16 mouse cellular contexts compared by ENCODE assay signal in genomic region chr9:21938234-21938855, GRCm38 (mm10). TPM values are rescaled to one million over a fixed set of nuclear protein-coding genes. Genes with fewer than 3 reads are reported as not detected.
DNase-seq lines count a peak whose midpoint lies in the region; ATAC-seq lines count a peak whose summit lies in the region.
"Had no signal": no experiment of that assay in that cellular context is flagged by ENCODE, and none has a peak within 500 bp of the region (broad histone marks: within the 10 kb centered on the region; RNA-seq: fewer than 3 reads in every experiment).

No protein-coding gene starts in this region.

- 87% methylated on average over 4 of the region's 4 CpGs for WGBS in midbrain, embryonic 13.5 days

- peaks cover 31% of the 10 kb centered on the region for H3K36me3 ChIP-seq in midbrain, embryonic 13.5 days

- ATAC-seq in midbrain, embryonic 13.5 days, result no peak
- ATAC-seq in erythroid progenitor cell, adult 5-6 weeks (replicated peaks; ENCODE audit: low FRiP score, poor library complexity, severe bottlenecking), result no peak

- H3K27ac ChIP-seq in midbrain, embryonic 13.5 days, result no peak overlapping the region
- H3K27ac ChIP-seq: liver, embryonic 13.5 days had no signal

- no peaks in the 10 kb centered on the region; the same call in 1 of the 2 replicates for H3K27me3 ChIP-seq in midbrain, embryonic 13.5 days

- peak; percentile 57 for DNase-seq in cerebellum, adult 11-12 months
- no peak for DNase-seq in cerebellum, postnatal 4 days (ENCODE audit: low spot score in 2 of 2)
- peak; percentile 47 for DNase-seq in left cerebral cortex, postnatal 4 days
- no peak for DNase-seq in left cerebral cortex, adult 9 months (ENCODE audit: low spot score in 2 of 2)
- no peak for DNase-seq in embryo, embryonic 11 days
- no peak for DNase-seq in layer of hippocampus, adult 8-10 months (ENCODE audit: low spot score in 2 of 2)
- DNase-seq: cerebellum, adult 11 months; gastrocnemius, postnatal 36 days; kidney, adult 2 months; liver, embryonic 13.5 days; lung, postnatal 10 days had no signal

- H3K4me3 ChIP-seq in midbrain, embryonic 13.5 days (replicated peaks), result peak overlapping the region; percentile 78
- H3K4me3 ChIP-seq: liver, embryonic 13.5 days had no signal

- H3K4me1 ChIP-seq in midbrain, embryonic 13.5 days (replicated peaks), result peaks cover 22% of the 10 kb centered on the region

- intact Hi-C loops in left cerebral cortex, postnatal 4 days (cut with DNase I), result no loop called here

- peak overlapping the region; percentile 71 for H3K4me2 ChIP-seq in midbrain, embryonic 13.5 days (replicated peaks)
- H3K4me2 ChIP-seq: liver, embryonic 13.5 days had no signal

- no peaks in the 10 kb centered on the region for H3K9me3 ChIP-seq in midbrain, embryonic 13.5 days
- H3K9me3 ChIP-seq: heart, embryonic 12.5 days; liver, embryonic 13.5 days had no signal

- H3K9ac ChIP-seq in midbrain, embryonic 13.5 days (replicated peaks), result peak overlapping the region; percentile 85
- H3K9ac ChIP-seq: liver, embryonic 13.5 days had no signal

RNA-seq across cellular contexts. Expression of gene Plppr2, which starts 1.5 kb away (rescaled TPM):
- total RNA-seq in left cerebral cortex, postnatal 4 days (2021), result 100 to 1,000 TPM; 199 to 225 TPM
- 65.8 and 72.0 TPM in 2 replicates for polyA plus RNA-seq in midbrain, embryonic 13.5 days (2015; fragmentation: Nextera tagmentation; extraction: Ambion mirVana)
- 1.3 TPM in 1 of 2 replicates, not detected in the other for total RNA-seq in erythroid progenitor cell, adult 5-6 weeks (2015; ENCODE audit: low replicate concordance)
- total RNA-seq in erythroid progenitor cell, adult 5-6 weeks (2017; ENCODE audit: low replicate concordance), result not detected in 2 replicates
- total RNA-seq in layer of hippocampus, adult 8-10 months (2022), result 100 to 1,000 TPM; 229 to 244 (median 235) TPM
- total RNA-seq: megakaryocyte-erythroid progenitor cell, adult 5-6 weeks; neutrophil, adult 5-6 weeks had no signal

RNA-seq across cellular contexts. Expression of gene Tmem205, which starts 11.0 kb away (rescaled TPM):
- total RNA-seq in left cerebral cortex, postnatal 4 days (2021), result 10 to 100 TPM; 28.1 to 31.6 TPM
- polyA plus RNA-seq in midbrain, embryonic 13.5 days (2015; fragmentation: Nextera tagmentation; extraction: Ambion mirVana), result 41.1 and 42.0 TPM in 2 replicates
- 13.8 TPM in 1 of 2 replicates, not detected in the other for total RNA-seq in erythroid progenitor cell, adult 5-6 weeks (2015; ENCODE audit: low replicate concordance)
- total RNA-seq in erythroid progenitor cell, adult 5-6 weeks (2017; ENCODE audit: low replicate concordance), result not detected in 2 replicates
- 10 to 100 TPM; 42.8 to 49.1 (median 43.5) TPM for total RNA-seq in layer of hippocampus, adult 8-10 months (2022)

RNA-seq across cellular contexts. Expression of gene Ccdc159, which starts 11.1 kb away (rescaled TPM):
- 10 to 100 TPM; 18.5 to 20.8 TPM for total RNA-seq in left cerebral cortex, postnatal 4 days (2021)
- 7.1 and 10.3 TPM in 2 replicates for polyA plus RNA-seq in midbrain, embryonic 13.5 days (2015; fragmentation: Nextera tagmentation; extraction: Ambion mirVana)
- total RNA-seq in erythroid progenitor cell, adult 5-6 weeks (2015; ENCODE audit: low replicate concordance), result not detected in 2 replicates
- not detected in 2 replicates for total RNA-seq in erythroid progenitor cell, adult 5-6 weeks (2017; ENCODE audit: low replicate concordance)
- 10 to 100 TPM; 18.7 to 22.5 (median 21.8) TPM for total RNA-seq in layer of hippocampus, adult 8-10 months (2022)
- total RNA-seq: megakaryocyte-erythroid progenitor cell, adult 5-6 weeks; neutrophil, adult 5-6 weeks had no signal

RNA-seq across cellular contexts. Expression of gene Swsap1, which starts 17.2 kb away (rescaled TPM):
- total RNA-seq in left cerebral cortex, postnatal 4 days (2021), result 10 to 100 TPM; 11.8 to 12.6 TPM
- polyA plus RNA-seq in midbrain, embryonic 13.5 days (2015; fragmentation: Nextera tagmentation; extraction: Ambion mirVana), result 9.8 and 12.6 TPM in 2 replicates
- total RNA-seq in erythroid progenitor cell, adult 5-6 weeks (2015; ENCODE audit: low replicate concordance), result 0.42 and 3.2 TPM in 2 replicates
- 0.51 TPM in 1 of 2 replicates, not detected in the other for total RNA-seq in erythroid progenitor cell, adult 5-6 weeks (2017; ENCODE audit: low replicate concordance)
- 10 to 100 TPM; 12.0 to 14.0 (median 13.1) TPM for total RNA-seq in layer of hippocampus, adult 8-10 months (2022)

RNA-seq across cellular contexts. Expression of gene Rab3d, which starts 20.4 kb away (rescaled TPM):
- total RNA-seq in left cerebral cortex, postnatal 4 days (2021), result 10 to 100 TPM; 31.1 to 41.1 TPM
- 10.8 and 11.4 TPM in 2 replicates for polyA plus RNA-seq in midbrain, embryonic 13.5 days (2015; fragmentation: Nextera tagmentation; extraction: Ambion mirVana)
- 3.8 and 7.2 TPM in 2 replicates for total RNA-seq in erythroid progenitor cell, adult 5-6 weeks (2015; ENCODE audit: low replicate concordance)
- 5.0 and 11.6 TPM in 2 replicates for total RNA-seq in erythroid progenitor cell, adult 5-6 weeks (2017; ENCODE audit: low replicate concordance)
- 10 to 100 TPM; 16.9 to 23.5 (median 21.1) TPM for total RNA-seq in layer of hippocampus, adult 8-10 months (2022)

Comparison
In these comparisons a context has a peak if more than half of its experiments do, and no peak if none do; other contexts are left out.
1. DNase-seq: peak in cerebellum, adult 11-12 months (single experiment) and left cerebral cortex, postnatal 4 days (single experiment); none in cerebellum, postnatal 4 days (0 of 2), left cerebral cortex, adult 9 months (0 of 2), embryo, embryonic 11 days (single experiment) and layer of hippocampus, adult 8-10 months (0 of 2).
2. RNA of gene Plppr2, which starts 1.5 kb away (total RNA-seq): 229 to 244 TPM in layer of hippocampus, adult 8-10 months and 199 to 225 TPM in left cerebral cortex, postnatal 4 days; 1.3 TPM in erythroid progenitor cell, adult 5-6 weeks; every median in the first group is over 10 times any median in the second.
3. RNA of gene Ccdc159, which starts 11.1 kb away (total RNA-seq): 18.7 to 22.5 TPM in layer of hippocampus, adult 8-10 months and 18.5 to 20.8 TPM in left cerebral cortex, postnatal 4 days; not detected in erythroid progenitor cell, adult 5-6 weeks; every median in the first group is over 10 times any median in the second.